Mouse (Mus musculus) common myeloid progenitor, adult 5-6 weeks (primary cell): ENCODE data around the gene Actrt1. TPM values are rescaled to one million over a fixed set of nuclear protein-coding genes. Genes with fewer than 3 reads are reported as not detected.

ENCODE experiments used
- ATAC-seq: replicated peaks from 2 replicates; pipeline ENCODE4 v1.8.0; 2016; ENCODE audit warnings: low read depth, mild to moderate bottlenecking, moderate TSS enrichment, inconsistent platforms; ENCODE audit not compliant: poor library complexity, severe bottlenecking
- total RNA-seq: library from RNA; stranded (forward); fragments of 200-1000, 187-1606 nt; gene quantifications from 2 replicates; pipeline ENCODE4 v1.2.3, GENCODE M21; 2017

Gene Actrt1
- total RNA-seq: not detected in 2 replicates

- ATAC-seq: no peak
Observed at GRCm38 (mm10) chrX:46328707-46329106, at the start of gene Actrt1. Gene Actrt1, plus strand, starts transcription at chrX:46329007.

- ATAC-seq: no peak
Observed at GRCm38 (mm10) chrX:46331463-46332115, 2.8 kb downstream of the Actrt1 start.
